Mouse (Mus musculus): ENCODE measurements around the gene Ttll9.

GRCm38 (mm10) chr2:152928988-152929370 lies 33.3 kb upstream of the Ttll9 start:
- TF ChIP-seq CTCF (IDR thresholded peaks at IDR 0.05; ENCODE audit: insufficient read depth, low read length) = no peak
- TF ChIP-seq POLR2A (IDR thresholded peaks at IDR 0.05; ENCODE audit: borderline replicate concordance, extremely low read depth, low read depth, low read length) = no peak
